Mouse (Mus musculus) hindbrain, embryonic 16.5 days (tissue): ENCODE results near the gene Bcl6. TPM values are rescaled to one million over a fixed set of nuclear protein-coding genes. Genes with fewer than 3 reads are reported as not detected.
A peak's percentile ranks its signal among the peaks of the same experiment; 100 is the strongest.

ENCODE experiments used
- ATAC-seq: fragments of 200-750 bp; cut with Nextera tagmentation; 2 replicates; pipeline ENCODE4 v1.8.0; 2017; ENCODE audit warnings: moderate TSS enrichment, moderate library complexity
- H3K27ac ChIP-seq: fragments of 300-500 bp; sonication (generic); 2 replicates; pipeline ENCODE4 v1.5.1; 2014; ENCODE audit warnings: low read depth, mild to moderate bottlenecking, control low read depth, low read length, moderate library complexity
- H3K27me3 ChIP-seq: fragments of 300-500 bp; sonication (generic); replicated peaks from 2 replicates; pipeline ENCODE4 v1.6.1; 2014; ENCODE audit warnings: low read length; ENCODE audit not compliant: control insufficient read depth, insufficient read depth
- H3K36me3 ChIP-seq: fragments of 300-500 bp; sonication (generic); 2 replicates; pipeline ENCODE4 v1.6.1; 2014; ENCODE audit warnings: mild to moderate bottlenecking, low read length, moderate library complexity, mixed read lengths; ENCODE audit not compliant: control insufficient read depth, insufficient read depth
- H3K4me1 ChIP-seq: fragments of 300-500 bp; sonication (generic); 2 replicates; pipeline ENCODE4 v1.6.1; 2014; ENCODE audit warnings: low read depth, low read length; ENCODE audit not compliant: control insufficient read depth, insufficient read depth
- H3K4me2 ChIP-seq: fragments of 300-500 bp; sonication (generic); 2 replicates; pipeline ENCODE4 v1.6.1; 2014; ENCODE audit warnings: mild to moderate bottlenecking, low read length, control low read depth, moderate library complexity
- H3K4me3 ChIP-seq: fragments of 300-500 bp; sonication (generic); 2 replicates; pipeline ENCODE4 v1.5.1; 2014; ENCODE audit warnings: mild to moderate bottlenecking, low read length, control low read depth, moderate library complexity
- H3K9ac ChIP-seq: fragments of 300-500 bp; sonication (generic); 2 replicates; pipeline ENCODE4 v1.6.1; 2014; ENCODE audit warnings: low read depth, mild to moderate bottlenecking, control low read depth, low read length, moderate library complexity
- H3K9me3 ChIP-seq: fragments of 300-500 bp; sonication (generic); 2 replicates; pipeline ENCODE4 v1.6.1; 2014; ENCODE audit warnings: mild to moderate bottlenecking, low read length, moderate library complexity; ENCODE audit not compliant: control insufficient read depth
- whole genome bisulfite sequencing: fragments of 180-500 bp; shearing (Covaris S2); extraction: QIAGEN DNeasy Blood & Tissue Kit; methylation state at CpG from one replicate; pipeline ENCODE4 v1.1.7; 2014; 5-methylcytosine and 5-hydroxymethylcytosine counted together
- polyA plus RNA-seq: library from polyadenylated mRNA; unstranded; fragments of >200 nt; fragmentation: Nextera tagmentation; extraction: Ambion mirVana; gene quantifications from 2 replicates; pipeline ENCODE4 v1.2.1, GENCODE M21; 2015

The Bcl6 gene
- polyA plus RNA-seq, 1 experiment from 2014 or later = 0.79 TPM

DNA sequence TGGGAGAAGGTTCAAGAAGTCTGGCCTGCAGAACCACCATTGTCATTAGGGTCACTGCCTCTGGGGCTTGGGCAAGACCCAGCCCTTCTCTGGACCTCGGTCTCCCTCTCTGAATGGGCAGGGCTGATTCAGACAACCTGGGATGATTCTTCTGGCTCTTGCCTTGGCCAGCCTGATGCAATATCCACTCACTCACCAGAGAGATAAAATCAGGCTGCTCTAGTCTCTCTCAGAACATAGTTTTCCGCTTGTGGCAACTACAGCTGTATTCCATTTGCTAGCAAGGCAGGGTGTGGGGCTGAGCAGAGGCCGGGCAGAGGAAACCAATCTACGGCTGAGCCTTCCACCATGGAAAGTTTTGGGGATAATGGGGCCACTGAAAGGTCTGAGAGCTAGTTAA lies 19.8 kb downstream of the Bcl6 start:
- H3K36me3 ChIP-seq = peaks cover 3% of the 10 kb centered on the region; the same call in 1 of the 2 replicates
- H3K9me3 ChIP-seq = no peaks in the 10 kb centered on the region
- H3K4me3 ChIP-seq = no peak overlapping the region
- no peaks in the 10 kb centered on the region for H3K4me1 ChIP-seq
- H3K27ac ChIP-seq = no peak overlapping the region
- H3K4me2 ChIP-seq = no peak overlapping the region
- 89% methylated on average over 4 of the region's 4 CpGs for WGBS
- H3K27me3 ChIP-seq = no peaks in the 10 kb centered on the region
- no peak overlapping the region for H3K9ac ChIP-seq
- ATAC-seq = no peak

DNA sequence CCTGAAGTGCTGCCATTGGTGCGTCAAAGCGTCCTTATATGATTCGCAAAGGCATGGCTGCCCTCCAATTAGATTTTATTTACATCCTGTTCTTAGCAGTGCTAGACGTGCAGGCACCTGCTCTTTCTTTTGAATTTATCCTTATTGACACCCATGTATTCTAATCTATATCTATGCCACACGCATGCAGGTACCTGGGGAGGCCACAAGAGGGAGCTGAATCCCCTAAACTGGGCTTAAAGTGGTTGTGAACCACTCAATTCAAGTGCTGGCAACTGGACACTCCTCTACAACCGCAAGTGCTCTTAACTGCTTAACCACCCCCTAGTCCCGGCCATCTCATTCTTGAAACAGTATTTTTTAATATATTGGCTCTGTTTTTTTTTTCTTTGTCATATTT lies 21.4 kb downstream of the Bcl6 start:
- ATAC-seq = no peak
- Histone ChIP-seq H3K27me3 (no peaks in the 10 kb centered on the region), H3K9ac (no peak overlapping the region), H3K4me2 (no peak overlapping the region), H3K36me3 (peaks cover 3% of the 10 kb centered on the region; the same call in 1 of the 2 replicates), H3K4me1 (no peaks in the 10 kb centered on the region), H3K9me3 (no peaks in the 10 kb centered on the region), H3K4me3 (no peak overlapping the region), H3K27ac (no peak overlapping the region)
- 81% methylated on average over 7 of the region's 7 CpGs for WGBS

DNA sequence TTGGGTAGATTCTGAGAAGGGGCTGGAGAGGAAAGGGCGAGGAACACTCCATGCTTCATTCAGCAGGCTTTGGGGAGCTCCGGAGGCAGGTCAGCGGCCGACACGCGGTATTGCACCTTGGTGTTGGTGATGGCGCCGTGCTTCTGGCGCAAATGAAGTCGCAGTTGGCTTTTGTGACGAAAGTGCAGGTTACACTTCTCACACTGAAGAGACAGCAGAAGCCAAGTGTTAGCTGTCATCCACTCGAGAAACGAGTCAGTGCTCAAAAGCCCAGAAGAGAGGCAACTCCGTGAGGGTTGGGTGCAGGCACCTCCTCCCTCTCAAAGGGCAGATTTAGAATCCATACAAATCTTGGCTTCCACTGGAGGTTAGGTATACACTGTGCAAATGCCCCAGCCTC lies 22.6 kb downstream of the Bcl6 start:
- Histone ChIP-seq H3K4me2 (no peak overlapping the region), H3K27ac (no peak overlapping the region), H3K27me3 (no peaks in the 10 kb centered on the region), H3K9me3 (no peaks in the 10 kb centered on the region), H3K4me3 (no peak overlapping the region), H3K4me1 (no peaks in the 10 kb centered on the region), H3K36me3 (peaks cover 3% of the 10 kb centered on the region; the same call in 1 of the 2 replicates), H3K9ac (no peak overlapping the region)
- 94% methylated on average over 14 of the region's 14 CpGs for WGBS
- no peak for ATAC-seq

DNA sequence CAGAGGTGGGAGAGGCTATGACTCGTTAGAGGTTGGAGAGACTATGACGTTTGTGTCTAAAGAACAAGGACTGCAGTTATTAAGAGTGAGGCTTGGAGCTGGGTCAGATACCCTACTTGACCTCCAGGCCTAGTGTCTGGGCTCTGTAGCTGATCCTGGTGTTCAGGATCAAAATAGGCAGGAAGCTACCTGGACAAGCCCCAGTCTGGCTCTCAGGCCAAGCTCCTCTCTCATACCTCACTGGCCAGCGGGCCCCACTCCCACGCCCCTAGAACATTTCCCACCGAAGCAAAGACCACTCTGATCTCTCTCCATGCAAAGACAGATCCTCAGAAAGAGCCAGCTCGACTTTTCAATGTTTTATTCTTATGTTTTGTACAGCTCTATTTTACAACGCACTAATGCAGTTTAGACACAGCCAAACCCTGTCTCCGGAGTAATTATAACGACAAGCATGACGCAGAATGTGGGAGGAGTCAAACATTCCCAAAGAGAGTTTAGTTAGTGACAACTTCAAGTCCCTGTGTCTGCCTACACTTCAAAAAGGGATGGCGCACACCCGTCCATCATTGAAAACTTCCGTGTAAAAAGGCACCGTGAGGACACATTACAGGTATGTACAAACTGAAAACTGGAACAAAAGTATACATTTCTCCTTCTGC lies 23.8 kb downstream of the Bcl6 start:
- H3K4me2 ChIP-seq = no peak overlapping the region
- H3K36me3 ChIP-seq = peaks cover 3% of the 10 kb centered on the region; the same call in 1 of the 2 replicates
- H3K27me3 ChIP-seq = no peaks in the 10 kb centered on the region
- 0 out of 2 replicates have a peak, but pooled peaks have one; percentile 15 for ATAC-seq
- WGBS = 73% methylated on average over 14 of the region's 14 CpGs
- no peaks in the 10 kb centered on the region for H3K4me1 ChIP-seq
- H3K4me3 ChIP-seq = no peak overlapping the region
- H3K27ac ChIP-seq = no peak overlapping the region
- no peak overlapping the region for H3K9ac ChIP-seq
- no peaks in the 10 kb centered on the region for H3K9me3 ChIP-seq

DNA sequence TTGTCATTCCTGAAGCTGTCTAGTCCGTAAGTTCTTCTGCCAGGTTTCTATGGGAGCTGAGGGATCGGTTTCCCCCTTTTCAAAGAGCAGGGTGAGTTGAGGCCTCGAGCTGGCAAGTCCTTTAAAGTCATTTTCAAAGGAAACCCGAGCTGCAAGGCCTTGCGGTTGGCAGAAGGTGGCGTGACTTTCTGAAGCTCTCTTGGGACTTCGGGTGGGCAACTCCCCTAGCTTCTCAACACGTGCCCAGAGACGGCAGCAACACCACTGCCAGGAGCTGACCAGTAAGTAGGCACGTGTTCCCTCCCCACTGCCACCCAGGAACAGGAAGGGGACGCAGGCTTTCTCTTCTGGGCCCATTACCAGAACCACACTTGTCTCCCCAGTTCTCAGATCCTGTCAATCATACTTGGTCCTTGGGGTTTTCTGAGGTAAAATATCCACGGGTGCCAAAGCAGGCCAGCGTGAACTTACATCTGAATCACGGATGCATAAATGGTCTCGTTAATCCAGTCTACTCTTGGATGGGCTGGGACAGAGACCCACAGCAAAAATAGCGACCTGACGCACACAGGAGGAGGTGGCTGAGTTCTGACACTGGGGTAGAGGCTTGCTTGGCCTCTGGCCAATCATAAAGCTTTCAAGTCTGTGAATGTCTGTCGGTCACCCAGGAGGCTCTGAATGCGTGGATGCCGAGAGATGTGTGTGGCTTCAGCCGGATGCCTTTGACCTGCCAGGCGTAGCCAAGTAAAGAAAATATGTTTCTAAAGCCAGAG lies 24.6 kb downstream of the Bcl6 start:
- H3K27ac ChIP-seq = no peak overlapping the region
- WGBS = 49% methylated on average over 22 of the region's 22 CpGs

DNA sequence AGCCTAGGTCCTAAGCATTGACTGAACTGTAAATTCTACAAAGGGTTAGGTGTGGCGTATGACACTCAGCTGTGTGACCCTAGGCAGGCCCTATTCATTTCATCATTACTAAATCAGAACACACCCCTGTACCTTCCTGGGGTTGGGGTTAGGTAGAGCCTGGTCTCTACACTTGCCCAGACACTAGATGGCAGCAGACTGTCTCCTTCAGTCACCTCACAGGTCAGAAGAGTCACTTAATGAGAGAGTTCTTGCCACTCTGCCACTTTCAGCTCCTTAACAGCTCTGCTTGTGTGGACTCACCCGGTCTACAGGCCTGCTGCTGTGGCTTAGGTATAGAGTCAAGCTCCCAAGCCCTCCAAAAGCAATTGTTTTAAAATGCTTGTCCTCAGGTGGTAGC lies 26.3 kb downstream of the Bcl6 start:
- Histone ChIP-seq H3K4me2 (no peak overlapping the region), H3K9ac (no peak overlapping the region), H3K27me3 (no peaks in the 10 kb centered on the region), H3K36me3 (no peaks in the 10 kb centered on the region), H3K9me3 (no peaks in the 10 kb centered on the region), H3K27ac (no peak overlapping the region), H3K4me1 (no peaks in the 10 kb centered on the region), H3K4me3 (no peak overlapping the region)
- 82% methylated on average over 2 of the region's 2 CpGs for WGBS
- ATAC-seq = no peak

More for the DNA sequence above, 24.6 kb downstream of the Bcl6 start:
- Histone ChIP-seq H3K36me3 (peaks cover 3% of the 10 kb centered on the region; the same call in 1 of the 2 replicates), H3K9ac (no peak overlapping the region), H3K27me3 (no peaks in the 10 kb centered on the region), H3K9me3 (no peaks in the 10 kb centered on the region), H3K4me3 (no peak overlapping the region), H3K4me2 (no peak overlapping the region), H3K4me1 (no peaks in the 10 kb centered on the region)
- ATAC-seq = peak; percentile 79

DNA sequence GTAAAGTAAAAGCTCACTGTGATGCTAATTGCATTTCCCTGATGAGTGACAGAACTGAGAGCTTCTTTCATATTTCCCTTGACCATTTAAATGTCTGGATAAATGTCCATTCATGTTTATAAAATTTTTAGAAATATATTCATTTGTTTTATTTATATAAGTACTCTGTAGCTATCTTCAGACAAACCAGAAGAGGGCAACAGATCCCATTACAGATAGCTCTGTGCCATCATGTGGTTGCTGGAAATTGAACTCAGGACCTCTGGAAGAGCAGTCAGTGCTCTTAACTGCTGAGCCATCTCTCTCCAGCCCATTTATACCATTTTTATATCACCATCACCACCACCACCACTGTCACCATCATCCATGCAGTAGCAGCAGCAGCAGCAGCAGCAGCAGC lies 29.7 kb downstream of the Bcl6 start:
- H3K36me3 ChIP-seq = no peaks in the 10 kb centered on the region
- H3K4me1 ChIP-seq = no peaks in the 10 kb centered on the region
- H3K27me3 ChIP-seq = no peaks in the 10 kb centered on the region
- H3K9me3 ChIP-seq = no peaks in the 10 kb centered on the region
- no peak overlapping the region for H3K27ac ChIP-seq
- no peak overlapping the region for H3K4me2 ChIP-seq
- ATAC-seq = no peak
- no peak overlapping the region for H3K9ac ChIP-seq
- no peak overlapping the region for H3K4me3 ChIP-seq

DNA sequence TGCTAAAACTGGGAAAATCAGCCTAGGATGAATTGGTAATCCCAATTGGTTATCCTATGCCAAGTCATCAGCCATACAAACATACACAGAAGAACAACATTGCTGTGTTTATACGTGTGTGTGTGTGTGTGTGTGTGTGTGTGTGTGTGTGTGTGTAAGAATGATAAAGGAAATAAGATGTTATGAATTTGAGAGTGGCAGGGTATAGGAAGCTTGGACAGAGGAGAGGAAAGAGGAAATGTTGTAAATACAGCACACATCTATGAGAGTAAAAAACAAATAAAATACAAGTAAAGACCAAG lies 34.7 kb downstream of the Bcl6 start:
- no peaks in the 10 kb centered on the region for H3K9me3 ChIP-seq
- ATAC-seq = no peak
- 0 out of 2 replicates have a peak, but pooled peaks cover 2% of the 10 kb centered on the region for H3K27me3 ChIP-seq
- no peak overlapping the region for H3K9ac ChIP-seq
- no peak overlapping the region for H3K27ac ChIP-seq
- H3K4me1 ChIP-seq = peaks cover 3% of the 10 kb centered on the region; the same call in 1 of the 2 replicates
- H3K4me3 ChIP-seq = no peak overlapping the region
- no peak overlapping the region for H3K4me2 ChIP-seq
- H3K36me3 ChIP-seq = no peaks in the 10 kb centered on the region
- 14% methylated on average over 1 of the region's 1 CpGs for WGBS

DNA sequence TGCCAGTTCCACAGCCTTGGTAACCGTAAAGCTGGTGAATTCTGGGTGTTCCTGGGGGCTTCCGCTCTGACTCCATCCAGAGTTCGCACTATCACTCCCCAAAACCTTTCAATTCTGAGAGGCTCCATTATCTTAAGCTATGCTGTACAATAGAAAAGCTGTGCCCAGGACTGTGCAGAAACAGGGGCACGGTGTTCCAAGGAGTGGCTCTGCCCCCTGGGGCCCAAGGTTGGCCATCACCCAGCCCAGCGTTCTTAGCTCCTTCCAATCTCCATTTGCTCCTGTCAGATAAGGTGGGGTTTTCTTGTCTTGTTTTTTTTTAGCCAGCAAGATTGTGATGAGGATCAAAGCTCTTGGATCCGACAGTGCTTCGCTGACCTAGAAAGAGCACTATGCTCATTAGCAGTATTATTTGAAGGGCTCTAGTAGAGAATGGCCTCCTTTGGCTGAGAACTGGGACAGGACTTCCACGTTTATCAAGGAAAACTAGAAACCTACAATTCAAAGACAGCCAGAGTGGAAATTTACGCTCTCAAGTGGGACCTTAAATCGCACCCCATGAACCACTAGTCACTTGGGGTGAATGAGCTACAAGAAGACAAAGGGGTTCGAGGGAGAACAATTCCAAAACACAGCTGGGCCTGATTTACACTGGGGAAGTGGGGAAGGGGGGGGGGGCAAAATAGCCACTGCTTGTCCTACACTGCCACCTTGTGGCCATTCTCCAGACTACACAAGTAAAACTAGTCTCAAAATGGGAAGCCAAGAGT lies 35.3 kb downstream of the Bcl6 start:
- peak; percentile 61 for ATAC-seq
- Histone ChIP-seq H3K4me2 (no peak overlapping the region), H3K27me3 (0 out of 2 replicates have a peak, but pooled peaks cover 2% of the 10 kb centered on the region), H3K27ac (no peak overlapping the region), H3K9me3 (no peaks in the 10 kb centered on the region), H3K36me3 (no peaks in the 10 kb centered on the region), H3K9ac (0 out of 2 replicates have a peak overlapping the region, but pooled peaks have one; percentile 22), H3K4me3 (no peak overlapping the region), H3K4me1 (peaks cover 3% of the 10 kb centered on the region; the same call in 1 of the 2 replicates)
- WGBS = 44% methylated on average over 11 of the region's 11 CpGs
